Mouse (Mus musculus): ENCODE data around the gene Eddm3b.

GRCm38 (mm10) chr14:51113476-51113875 lies 750 bp upstream of the Eddm3b start:
- TF ChIP-seq GATA1 (IDR thresholded peaks at IDR 0.05; ENCODE audit: low read depth, low read length) (no peak), TCF12 (IDR thresholded peaks at IDR 0.05; ENCODE audit: low read depth, low read length) (no peak), POLR2A (IDR thresholded peaks at IDR 0.05; ENCODE audit: control insufficient read depth in 1 of 2, insufficient read depth in 1 of 2, low read depth in 1 of 2, low read length in 2 of 2, poor library complexity in 1 of 2) (no peak), CTCF (IDR thresholded peaks at IDR 0.05 in 2 of 3, conservative IDR thresholded peaks at IDR 0.05 in 1 of 3; ENCODE audit: control insufficient read depth in 1 of 3, insufficient read depth in 1 of 3, low read depth in 2 of 3, low read length in 3 of 3, poor library complexity in 1 of 3, severe bottlenecking in 1 of 3) (no peak), MYB (IDR thresholded peaks at IDR 0.05; ENCODE audit: low read depth, low read length) (no peak), JUND (IDR thresholded peaks at IDR 0.05; ENCODE audit: low read depth, low read length) (no peak), TAL1 (IDR thresholded peaks at IDR 0.05; ENCODE audit: low read length) (no peak), CHD1 (IDR thresholded peaks at IDR 0.05; ENCODE audit: low read depth, low read length) (no peak), POLR2AphosphoS2 (IDR thresholded peaks at IDR 0.05; ENCODE audit: low read length) (no peak)

Data from MEL (cell line).